Mouse (Mus musculus): ENCODE data around the gene Arhgap31. TPM values are rescaled to one million over a fixed set of nuclear protein-coding genes. Genes with fewer than 3 reads are reported as not detected.
A peak's percentile ranks its signal among the peaks of the same experiment; 100 is the strongest.
"Not testable (repeated sequence)": the region's sequence is repeated elsewhere in the genome, so short reads cannot be mapped to it uniquely, and the experiment has no call there.

The Arhgap31 gene
- polyA plus RNA-seq, 1 experiment from 2014 or later, result 1.6 TPM

GRCm38 (mm10) chr16:38687673-38688072 is 25.4 kb downstream of the Arhgap31 start:
- TF ChIP-seq EP300 (IDR thresholded peaks at IDR 0.05; ENCODE audit: low read depth) (no peak), CTCF (IDR thresholded peaks at IDR 0.05; ENCODE audit: low read depth) (no peak)
- ATAC-seq, result no peak

GRCm38 (mm10) chr16:38683094-38683493 is 30.0 kb downstream of the Arhgap31 start:
- Histone ChIP-seq H3K4me2 (ENCODE audit: low read depth, low read length) (no peak overlapping the region), H3K4me3 (ENCODE audit: low read depth, low read length) (no peak overlapping the region), H3K9ac (replicated peaks) (no peak overlapping the region), H3K36me3 (replicated peaks; ENCODE audit: insufficient read depth, low read length) (no peaks in the 10 kb centered on the region), H3K4me1 (ENCODE audit: insufficient read depth) (no peaks in the 10 kb centered on the region), H3K27me3 (ENCODE audit: insufficient read depth, low read length) (no peaks in the 10 kb centered on the region), H3K9me3 (ENCODE audit: low read length) (no peaks in the 10 kb centered on the region), H3K27ac (ENCODE audit: low read depth) (no peak overlapping the region)
- 58% methylated on average over 7 of the region's 7 CpGs for WGBS (ENCODE audit: insufficient replicate concordance)
- TF ChIP-seq CTCF (IDR thresholded peaks at IDR 0.05; ENCODE audit: low read depth) (no peak), EP300 (IDR thresholded peaks at IDR 0.05; ENCODE audit: low read depth) (no peak)
- ATAC-seq (no peak), DNase-seq (no peak)

More at GRCm38 (mm10) chr16:38687673-38688072, 25.4 kb downstream of the Arhgap31 start:
- H3K4me3 ChIP-seq (ENCODE audit: low read depth, low read length), result no peak overlapping the region
- no peaks in the 10 kb centered on the region for H3K27me3 ChIP-seq (ENCODE audit: insufficient read depth, low read length)
- 72% methylated on average over 6 of the region's 6 CpGs for WGBS (ENCODE audit: insufficient replicate concordance)
- H3K4me2 ChIP-seq (ENCODE audit: low read depth, low read length), result no peak overlapping the region
- no peaks in the 10 kb centered on the region for H3K4me1 ChIP-seq (ENCODE audit: insufficient read depth)
- H3K27ac ChIP-seq (ENCODE audit: low read depth), result no peak overlapping the region
- no peaks in the 10 kb centered on the region for H3K36me3 ChIP-seq (replicated peaks; ENCODE audit: insufficient read depth, low read length)
- DNase-seq, result no peak
- no peaks in the 10 kb centered on the region for H3K9me3 ChIP-seq (ENCODE audit: low read length)
- H3K9ac ChIP-seq (replicated peaks), result no peak overlapping the region

GRCm38 (mm10) chr16:38681313-38681712 is 31.8 kb downstream of the Arhgap31 start:
- TF ChIP-seq EP300 (IDR thresholded peaks at IDR 0.05; ENCODE audit: low read depth), result no peak
- TF ChIP-seq CTCF (IDR thresholded peaks at IDR 0.05; ENCODE audit: low read depth), result no peak
- no peak for DNase-seq

GRCm38 (mm10) chr16:38679431-38680021 is 33.5 kb downstream of the Arhgap31 start:
- Histone ChIP-seq H3K4me1 (ENCODE audit: insufficient read depth) (no peaks in the 10 kb centered on the region), H3K27ac (ENCODE audit: low read depth) (peak overlapping the region; percentile 68), H3K4me2 (ENCODE audit: low read depth, low read length) (peak overlapping the region; percentile 57), H3K27me3 (ENCODE audit: insufficient read depth, low read length) (no peaks in the 10 kb centered on the region), H3K36me3 (replicated peaks; ENCODE audit: insufficient read depth, low read length) (no peaks in the 10 kb centered on the region), H3K4me3 (ENCODE audit: low read depth, low read length) (peak overlapping the region; percentile 21), H3K9ac (replicated peaks) (no peak overlapping the region), H3K9me3 (ENCODE audit: low read length) (no peaks in the 10 kb centered on the region)
- no peak for TF ChIP-seq EP300 (IDR thresholded peaks at IDR 0.05; ENCODE audit: low read depth)
- no peak for TF ChIP-seq CTCF (IDR thresholded peaks at IDR 0.05; ENCODE audit: low read depth)
- DNase-seq, result no peak
- ATAC-seq, result peak; percentile 33; the same call in 1 of the 2 replicates
- WGBS (ENCODE audit: insufficient replicate concordance), result 24% methylated on average over 12 of the region's 12 CpGs

More at GRCm38 (mm10) chr16:38681313-38681712, 31.8 kb downstream of the Arhgap31 start:
- no peaks in the 10 kb centered on the region for H3K9me3 ChIP-seq (ENCODE audit: low read length)
- 81% methylated on average over 2 of the region's 2 CpGs for WGBS (ENCODE audit: insufficient replicate concordance)
- no peaks in the 10 kb centered on the region for H3K4me1 ChIP-seq (ENCODE audit: insufficient read depth)
- no peak overlapping the region for H3K4me3 ChIP-seq (ENCODE audit: low read depth, low read length)
- no peak overlapping the region for H3K27ac ChIP-seq (ENCODE audit: low read depth)
- no peak for ATAC-seq
- no peaks in the 10 kb centered on the region for H3K36me3 ChIP-seq (replicated peaks; ENCODE audit: insufficient read depth, low read length)
- H3K4me2 ChIP-seq (ENCODE audit: low read depth, low read length), result no peak overlapping the region
- no peaks in the 10 kb centered on the region for H3K27me3 ChIP-seq (ENCODE audit: insufficient read depth, low read length)
- H3K9ac ChIP-seq (replicated peaks), result no peak overlapping the region

GRCm38 (mm10) chr16:38678853-38679252 is 34.2 kb downstream of the Arhgap31 start:
- Histone ChIP-seq H3K36me3 (replicated peaks; ENCODE audit: insufficient read depth, low read length) (no peaks in the 10 kb centered on the region), H3K27me3 (ENCODE audit: insufficient read depth, low read length) (no peaks in the 10 kb centered on the region), H3K27ac (ENCODE audit: low read depth) (peak overlapping the region; percentile 68; the same call in 1 of the 2 replicates), H3K4me2 (ENCODE audit: low read depth, low read length) (peak overlapping the region; percentile 57), H3K4me3 (ENCODE audit: low read depth, low read length) (no peak overlapping the region), H3K4me1 (ENCODE audit: insufficient read depth) (no peaks in the 10 kb centered on the region), H3K9me3 (ENCODE audit: low read length) (no peaks in the 10 kb centered on the region), H3K9ac (replicated peaks) (no peak overlapping the region)
- ATAC-seq (no peak), DNase-seq (no peak)
- TF ChIP-seq CTCF (IDR thresholded peaks at IDR 0.05; ENCODE audit: low read depth) (no peak), EP300 (IDR thresholded peaks at IDR 0.05; ENCODE audit: low read depth) (no peak)
- 54% methylated on average over 8 of the region's 8 CpGs for WGBS (ENCODE audit: insufficient replicate concordance)

GRCm38 (mm10) chr16:38677941-38678340 is 35.1 kb downstream of the Arhgap31 start:
- ATAC-seq; H3K4me2 ChIP-seq (ENCODE audit: low read depth, low read length); H3K4me1 ChIP-seq (ENCODE audit: insufficient read depth); H3K9me3 ChIP-seq (ENCODE audit: low read length); H3K9ac ChIP-seq (replicated peaks); H3K27ac ChIP-seq (ENCODE audit: low read depth); H3K27me3 ChIP-seq (ENCODE audit: insufficient read depth, low read length); H3K4me3 ChIP-seq (ENCODE audit: low read depth, low read length); H3K36me3 ChIP-seq (replicated peaks; ENCODE audit: insufficient read depth, low read length); DNase-seq: not testable (repeated sequence)
- WGBS (ENCODE audit: insufficient replicate concordance), result 75% methylated on average over 2 of the region's 2 CpGs

Measured in liver, postnatal 0 days (tissue).